Mouse (Mus musculus): ENCODE results near the gene Creb3l1.

Gene Creb3l1

GRCm38 (mm10) chr2:92034273-92034672 is 10.0 kb upstream of the Creb3l1 start:
- DNase-seq (ENCODE audit: low spot score), result no peak

GRCm38 (mm10) chr2:92030554-92030953 is 6.3 kb upstream of the Creb3l1 start:
- DNase-seq (ENCODE audit: low spot score), result no peak

- no peak for DNase-seq (ENCODE audit: low spot score)
Measured at GRCm38 (mm10) chr2:92029387-92030133, 5.3 kb upstream of the Creb3l1 start.

DNA sequence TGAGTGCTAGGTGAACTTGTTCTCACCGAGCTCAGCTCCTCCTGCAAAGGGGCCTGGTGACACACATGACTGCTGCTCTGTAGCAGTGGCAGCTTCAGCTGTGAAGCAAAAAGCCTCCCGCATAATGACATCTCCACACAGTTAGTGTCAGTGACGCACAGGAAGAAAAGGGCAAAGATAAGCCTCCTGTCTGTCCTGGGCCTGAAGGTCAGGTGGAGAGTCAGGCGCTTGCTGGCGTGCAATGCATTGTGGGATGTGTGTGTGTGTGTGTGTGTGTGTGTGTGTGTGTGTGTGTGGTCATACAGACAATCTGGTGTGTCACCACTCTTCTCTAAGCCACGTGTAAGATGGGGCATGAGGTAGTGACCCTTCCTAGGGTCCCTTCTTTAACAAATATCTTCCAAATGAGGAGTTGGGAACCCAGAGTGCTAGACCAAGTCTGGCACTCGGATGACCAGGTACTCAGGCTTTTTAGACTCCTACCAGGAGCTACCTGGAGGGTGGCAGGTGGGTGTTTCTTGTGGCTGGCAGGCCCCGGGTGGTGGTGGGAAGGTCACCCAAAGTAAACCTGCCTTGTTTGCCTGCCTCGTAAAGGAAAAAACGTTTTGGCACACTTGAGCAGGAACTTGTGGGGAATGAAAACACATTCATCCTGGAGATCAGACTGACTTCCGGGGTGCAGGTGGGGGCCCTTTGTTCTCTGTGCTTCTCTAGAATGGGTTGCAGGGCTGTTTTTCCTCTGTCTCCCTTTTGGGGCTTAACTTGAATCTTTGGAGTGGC is 3.7 kb upstream of the Creb3l1 start:
- DNase-seq (ENCODE audit: low spot score), result no peak

GRCm38 (mm10) chr2:92025966-92026365 is 1.7 kb upstream of the Creb3l1 start:
- DNase-seq (ENCODE audit: low spot score), result no peak

DNA sequence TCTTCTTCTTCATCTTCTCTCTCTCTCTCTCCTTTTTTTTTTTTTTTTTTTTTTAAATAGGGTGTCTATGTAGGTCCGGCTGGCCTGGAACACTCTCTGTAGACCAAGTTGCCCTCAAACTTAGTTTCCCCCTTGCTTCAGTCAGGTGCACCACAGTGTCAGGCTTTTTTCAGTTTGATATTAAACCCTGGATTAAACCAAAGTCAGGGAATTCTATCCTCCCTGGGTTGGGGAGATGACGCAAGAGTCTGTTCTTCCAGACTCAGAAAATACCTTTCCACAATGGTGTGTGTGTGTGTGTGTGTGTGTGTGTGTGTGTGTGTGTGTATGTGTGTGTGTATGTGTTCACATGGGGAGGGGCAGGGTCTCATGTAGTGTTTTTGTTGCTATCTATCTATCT is 900 bp upstream of the Creb3l1 start:
- no peak for DNase-seq (ENCODE audit: low spot score)

GRCm38 (mm10) chr2:92023362-92024273 is 684 bp downstream of the Creb3l1 start:
- DNase-seq (ENCODE audit: low spot score), result peak; percentile 50

DNA sequence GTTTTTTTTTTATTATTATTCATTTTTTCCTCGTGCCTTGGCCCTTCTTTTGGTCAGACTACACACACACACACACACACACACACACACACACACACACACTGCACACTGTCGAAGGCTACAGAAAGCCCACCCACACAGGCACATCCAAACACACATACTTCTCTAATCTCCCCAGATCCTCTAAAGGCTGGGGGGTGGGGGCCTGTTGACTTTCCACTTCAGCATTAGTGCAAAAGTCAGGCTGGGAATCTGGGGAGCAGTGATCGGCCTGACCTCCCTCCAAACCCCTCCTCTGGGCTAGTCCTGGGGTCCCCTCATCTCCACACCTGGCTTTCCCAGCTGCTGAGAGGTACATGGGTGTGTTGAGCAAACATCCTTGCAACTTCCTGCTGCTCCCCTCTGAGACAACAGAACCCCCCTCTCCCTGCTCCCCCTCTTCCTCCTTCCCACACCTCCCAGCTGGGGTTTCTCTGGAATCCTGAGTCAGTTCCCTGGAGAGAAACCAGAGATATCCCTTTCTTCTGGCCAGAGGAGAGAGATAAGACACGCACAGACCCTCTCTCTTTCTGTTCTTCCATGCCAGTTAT is 3.5 kb downstream of the Creb3l1 start:
- DNase-seq (ENCODE audit: low spot score), result no peak

DNA sequence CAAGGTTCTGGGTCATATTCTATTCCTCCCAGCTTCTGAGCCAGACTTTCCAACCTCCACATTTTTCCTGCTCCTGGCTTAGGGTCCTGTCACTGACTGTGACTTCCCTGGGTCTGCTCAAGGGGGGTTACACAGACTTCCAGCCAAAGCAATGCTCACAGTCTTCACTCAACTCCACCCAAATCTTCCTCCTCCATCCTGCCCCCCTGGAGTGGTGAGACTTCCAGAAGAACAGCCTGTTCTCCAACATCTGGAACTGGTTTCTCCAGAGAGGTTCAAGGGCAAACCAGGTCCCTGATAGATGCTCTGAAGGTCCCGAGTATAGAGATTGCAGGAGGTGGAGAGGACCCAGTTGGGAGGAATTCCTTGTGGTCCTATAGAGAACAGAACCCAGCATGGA is 6.9 kb downstream of the Creb3l1 start:
- DNase-seq (ENCODE audit: low spot score), result no peak

DNA sequence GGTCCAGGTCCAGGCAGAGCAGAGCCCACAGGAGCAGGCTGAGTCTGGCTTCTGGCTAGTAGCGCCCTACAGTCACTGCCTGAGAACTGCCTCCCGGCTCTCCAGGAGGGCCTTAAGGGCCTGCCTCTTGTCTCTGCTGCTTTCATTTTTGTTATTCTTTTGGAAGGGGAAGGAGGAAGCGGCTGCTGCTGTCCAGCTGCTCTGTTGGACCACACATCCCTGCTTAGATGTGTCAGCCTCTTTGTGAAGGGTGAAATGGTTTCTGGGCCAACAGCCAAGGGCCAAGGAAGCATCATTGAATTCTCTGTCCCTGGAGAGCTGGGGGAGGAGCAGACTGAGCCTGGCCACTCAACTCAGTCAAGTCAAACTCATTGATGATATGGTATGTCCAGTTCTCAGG is 7.3 kb downstream of the Creb3l1 start:
- DNase-seq (ENCODE audit: low spot score), result no peak

DNA sequence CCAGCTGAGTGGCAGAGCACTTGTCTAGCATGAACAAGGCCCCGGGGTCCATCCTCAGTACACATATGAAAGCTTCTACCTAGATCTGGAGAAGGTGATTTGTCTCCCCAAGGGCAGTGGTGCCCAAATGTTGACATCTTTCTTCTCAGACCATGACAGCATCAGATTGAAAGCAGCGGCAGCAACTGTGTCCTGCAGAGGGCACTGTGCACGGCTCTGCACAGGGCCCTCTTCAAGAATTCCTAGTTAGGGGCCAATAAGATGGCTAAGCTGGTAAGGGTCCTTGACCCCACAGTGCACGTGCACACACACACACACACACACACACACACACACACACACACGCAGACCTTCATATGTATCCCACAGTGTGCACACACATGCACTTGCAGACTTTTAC is 9.4 kb downstream of the Creb3l1 start:
- no peak for DNase-seq (ENCODE audit: low spot score)

- DNase-seq (ENCODE audit: low spot score), result no peak
Measured at GRCm38 (mm10) chr2:92014248-92014647, 10.1 kb downstream of the Creb3l1 start.

GRCm38 (mm10) chr2:92012768-92013445 is 11.4 kb downstream of the Creb3l1 start:
- DNase-seq (ENCODE audit: low spot score), result peak; percentile 71

DNA sequence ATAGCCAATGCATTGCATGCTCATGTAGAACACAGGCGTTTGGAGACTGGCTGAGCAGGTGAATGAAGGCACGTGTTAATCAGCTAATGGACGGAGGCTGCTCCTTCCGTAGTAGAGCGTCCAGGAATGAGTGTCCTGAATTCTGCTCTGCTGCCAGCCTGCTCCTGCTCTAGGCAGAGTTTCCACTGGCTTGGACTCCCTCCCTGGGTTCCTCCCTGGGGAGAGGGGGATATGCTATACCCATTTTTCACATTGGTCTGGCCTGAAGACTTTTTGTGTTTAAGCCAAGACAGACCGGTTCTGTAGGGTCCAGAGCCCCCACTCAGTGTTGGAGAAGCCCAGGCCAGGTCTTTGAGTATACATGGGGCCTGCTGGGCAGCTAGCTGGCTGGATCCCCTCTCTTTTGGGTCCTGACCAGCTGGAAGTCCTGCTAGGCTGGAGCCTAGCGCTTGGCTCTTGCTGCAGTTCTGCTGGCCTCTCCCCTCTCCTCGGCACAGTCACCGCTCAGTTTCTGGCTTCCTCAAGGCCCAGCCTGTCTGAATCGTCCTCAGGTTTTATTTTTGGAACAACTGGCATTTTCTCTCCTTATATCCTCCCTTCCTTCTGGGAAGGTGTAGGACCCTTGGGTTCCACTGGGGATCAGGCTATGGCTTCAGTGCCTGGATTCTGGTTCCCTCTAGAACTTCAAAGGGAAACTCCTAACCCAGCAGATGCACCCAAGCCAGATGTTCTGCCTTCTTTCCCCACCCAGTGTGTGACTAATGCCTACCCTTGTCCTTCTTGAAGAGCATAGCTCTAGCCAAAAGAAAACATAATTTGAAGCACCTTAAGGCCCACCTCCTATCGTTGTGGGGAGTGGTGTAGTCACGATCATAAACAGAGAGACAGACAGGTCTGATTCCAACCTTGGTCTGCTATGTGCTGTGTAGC is 12.6 kb downstream of the Creb3l1 start:
- no peak for DNase-seq (ENCODE audit: low spot score)

GRCm38 (mm10) chr2:92008623-92009404 is 15.5 kb downstream of the Creb3l1 start:
- DNase-seq (ENCODE audit: low spot score), result no peak

DNA sequence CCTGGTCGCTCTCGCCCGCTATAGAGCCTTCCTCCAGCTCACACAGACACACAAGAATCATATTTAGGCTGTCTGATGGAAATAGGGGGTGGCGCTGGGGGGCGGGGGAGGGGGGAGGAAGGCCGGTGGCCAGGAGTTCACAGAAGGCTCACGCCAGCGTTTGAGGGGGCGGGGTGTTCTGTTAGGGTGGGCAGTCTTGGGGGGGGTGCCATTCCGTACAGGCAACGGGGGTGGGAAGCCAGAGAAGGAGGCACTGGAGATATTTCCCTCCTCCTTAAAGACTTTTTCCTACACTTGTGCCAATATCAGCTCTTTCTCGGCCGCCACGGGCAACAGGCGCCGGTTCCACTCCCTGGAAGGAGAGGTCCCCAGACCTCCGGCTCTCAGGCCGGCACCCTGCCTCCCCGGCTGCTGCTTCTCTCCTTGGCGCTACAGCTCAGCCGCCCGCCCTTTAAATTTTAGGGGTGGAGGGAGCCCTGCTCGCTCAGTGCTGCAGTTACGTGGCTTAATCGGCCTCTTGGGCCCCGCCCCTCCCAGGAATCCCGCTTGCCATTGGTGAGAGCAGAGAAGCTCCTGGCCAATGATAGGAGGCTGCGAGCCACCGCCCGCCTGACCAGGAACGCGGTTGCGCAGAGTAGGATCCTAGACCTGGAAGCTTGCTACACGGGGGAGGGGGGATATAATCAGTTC is 16.2 kb downstream of the Creb3l1 start:
- peak; percentile 99 for DNase-seq (ENCODE audit: low spot score)

DNA sequence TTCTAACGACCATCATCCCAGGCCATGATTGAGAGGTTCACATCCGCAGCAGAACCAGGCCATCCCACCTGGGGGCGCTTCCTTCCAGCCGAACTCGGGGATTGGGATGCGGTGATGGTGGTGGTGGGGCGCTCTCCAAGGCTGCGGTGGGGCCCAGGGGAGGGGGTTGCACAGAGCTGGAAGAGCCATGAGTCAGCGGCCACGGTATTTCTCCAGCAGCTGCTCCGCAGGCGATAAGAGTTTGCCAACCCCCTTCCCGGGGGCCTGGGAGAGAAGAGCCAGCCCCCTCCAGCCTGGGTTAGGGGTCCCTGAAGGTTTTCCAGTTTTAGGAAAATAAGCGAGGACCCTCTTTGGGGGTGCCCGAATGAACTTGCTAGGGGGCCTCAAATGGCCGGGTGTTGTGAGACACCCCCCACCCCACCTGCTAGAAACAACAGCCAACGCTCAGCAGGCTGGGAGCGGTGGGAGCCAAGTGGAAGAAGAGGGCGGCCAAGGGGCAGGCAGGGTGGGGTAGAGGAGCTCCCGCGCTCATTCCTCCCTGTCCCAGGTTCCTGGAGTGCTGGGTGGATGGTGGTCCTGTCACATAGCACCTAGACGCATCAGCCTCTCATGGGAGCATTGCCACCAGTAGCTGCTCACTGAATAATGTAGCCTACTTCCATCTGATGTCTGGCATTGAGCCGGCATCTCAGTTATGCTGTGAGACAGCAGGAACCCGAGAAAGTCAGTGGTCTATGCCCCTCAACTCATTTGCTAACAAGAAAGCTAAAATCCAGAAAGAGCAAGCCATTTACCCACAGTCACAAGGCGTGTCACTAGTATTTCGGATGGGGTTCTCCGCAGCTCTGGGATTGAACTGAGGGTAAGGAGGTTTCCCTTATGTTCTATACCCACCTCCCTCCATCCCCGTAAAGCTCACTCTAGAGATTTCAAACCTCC is 17.1 kb downstream of the Creb3l1 start:
- DNase-seq (ENCODE audit: low spot score), result peak; percentile 76

GRCm38 (mm10) chr2:92006491-92006890 is 17.8 kb downstream of the Creb3l1 start:
- no peak for DNase-seq (ENCODE audit: low spot score)

Data from embryo, embryonic 10.5 days (tissue).